Mouse (Mus musculus) testis, adult 2 months (tissue): ENCODE results near the gene Epas1. TPM values are rescaled to one million over a fixed set of nuclear protein-coding genes. Genes with fewer than 3 reads are reported as not detected.

Source experiments
- H3K27ac ChIP-seq: fragments of 200-500 bp; 2 replicates; pipeline ENCODE4 v1.5.1; 2012; ENCODE audit warnings: low read depth, low read length; ENCODE audit not compliant: control insufficient read depth, insufficient read depth
- H3K27me3 ChIP-seq: fragments of 200-500 bp; 2 replicates; pipeline ENCODE4 v1.6.1; 2012; ENCODE audit warnings: mild to moderate bottlenecking, low read length, moderate library complexity; ENCODE audit not compliant: control insufficient read depth, insufficient read depth
- H3K36me3 ChIP-seq: fragments of 200-500 bp; 2 replicates; pipeline ENCODE4 v1.6.1; 2012; ENCODE audit warnings: mild to moderate bottlenecking, low read length; ENCODE audit not compliant: control insufficient read depth, insufficient read depth
- H3K4me1 ChIP-seq: fragments of 200-500 bp; 2 replicates; pipeline ENCODE4 v1.6.1; 2012; ENCODE audit warnings: low read length; ENCODE audit not compliant: control insufficient read depth, insufficient read depth
- H3K4me3 ChIP-seq: fragments of 200-500 bp; 2 replicates; pipeline ENCODE4 v1.5.1; 2012; ENCODE audit warnings: low read depth, mild to moderate bottlenecking, low read length, moderate library complexity, mixed read lengths; ENCODE audit not compliant: control insufficient read depth
- CTCF ChIP-seq: fragments of 200-500 bp; IDR thresholded peaks from 2 replicates; pipeline ENCODE4 v1.5.1; 2012; ENCODE audit warnings: low read depth, mild to moderate bottlenecking, inconsistent platforms, low read length, moderate library complexity; ENCODE audit not compliant: control insufficient read depth, insufficient read depth, insufficient replicate concordance
- POLR2A ChIP-seq: fragments of 200-500 bp; IDR thresholded peaks from 2 replicates; pipeline ENCODE4 v1.6.1; 2012; ENCODE audit warnings: low read depth, mild to moderate bottlenecking, inconsistent platforms, low read length, moderate library complexity; ENCODE audit not compliant: control insufficient read depth
- polyA plus RNA-seq: library from polyadenylated mRNA; depleted of rRNA; stranded (reverse); fragments of >200 nt; gene quantifications from 2 replicates; pipeline ENCODE4 v1.2.3, GENCODE M21; 2012

Epas1 gene
- polyA plus RNA-seq, 1 experiment = 15.9 TPM

DNA sequence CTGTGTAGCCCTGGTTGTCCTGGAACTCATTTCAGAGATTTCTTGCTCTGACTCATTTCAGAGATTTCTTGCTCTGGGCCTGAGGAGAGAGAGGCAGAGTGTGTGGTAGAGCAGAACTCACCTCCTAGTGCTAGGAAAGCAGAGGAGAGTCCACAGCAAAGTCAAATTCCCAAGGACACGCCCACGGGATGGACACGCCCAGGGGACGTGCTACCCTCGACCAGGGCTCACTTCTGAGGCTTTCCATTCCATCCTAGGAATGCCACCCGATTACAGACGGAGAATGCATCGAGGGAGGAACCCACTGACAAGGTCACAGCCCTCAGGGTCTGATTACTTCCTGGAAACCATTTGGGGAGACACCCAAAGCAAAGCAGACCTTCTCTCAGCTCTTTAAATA lies 39.9 kb upstream of the Epas1 start:
- H3K27me3 ChIP-seq = no peaks in the 10 kb centered on the region
- H3K27ac ChIP-seq = no peak overlapping the region
- H3K4me3 ChIP-seq = no peak overlapping the region
- no peaks in the 10 kb centered on the region for H3K36me3 ChIP-seq
- no peak for TF ChIP-seq POLR2A
- H3K4me1 ChIP-seq = peaks cover 2% of the 10 kb centered on the region; the same call in 1 of the 2 replicates

GRCm38 (mm10) chr17:86724786-86725415 lies 28.6 kb upstream of the Epas1 start:
- no peaks in the 10 kb centered on the region for H3K27me3 ChIP-seq
- H3K4me3 ChIP-seq = no peak overlapping the region
- H3K36me3 ChIP-seq = no peaks in the 10 kb centered on the region
- no peak overlapping the region for H3K27ac ChIP-seq
- TF ChIP-seq POLR2A = no peak
- TF ChIP-seq CTCF = no peak
- no peaks in the 10 kb centered on the region for H3K4me1 ChIP-seq

DNA sequence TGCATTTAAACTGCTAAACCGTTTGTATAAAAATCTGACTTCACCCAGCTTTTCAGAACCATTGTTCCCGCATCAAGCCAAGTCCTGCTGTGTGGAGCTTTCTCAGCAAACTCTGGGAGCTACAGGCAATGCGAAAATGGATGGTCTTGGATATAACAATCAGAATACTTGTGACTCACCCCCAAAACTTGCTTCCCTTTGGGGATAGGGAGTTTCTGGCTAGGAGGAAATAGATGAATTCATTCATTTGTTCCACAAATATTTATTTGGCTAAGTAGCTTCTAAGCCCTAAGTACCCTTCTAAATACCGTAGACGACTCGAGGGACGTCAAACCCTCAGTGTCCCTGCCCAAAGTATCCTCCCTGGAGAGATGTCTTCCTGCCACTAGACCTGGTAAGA lies 27.0 kb upstream of the Epas1 start:
- H3K4me3 ChIP-seq = no peak overlapping the region
- no peaks in the 10 kb centered on the region for H3K27me3 ChIP-seq
- H3K4me1 ChIP-seq = no peaks in the 10 kb centered on the region
- TF ChIP-seq POLR2A (no peak), CTCF (no peak)
- no peak overlapping the region for H3K27ac ChIP-seq
- H3K36me3 ChIP-seq = no peaks in the 10 kb centered on the region

DNA sequence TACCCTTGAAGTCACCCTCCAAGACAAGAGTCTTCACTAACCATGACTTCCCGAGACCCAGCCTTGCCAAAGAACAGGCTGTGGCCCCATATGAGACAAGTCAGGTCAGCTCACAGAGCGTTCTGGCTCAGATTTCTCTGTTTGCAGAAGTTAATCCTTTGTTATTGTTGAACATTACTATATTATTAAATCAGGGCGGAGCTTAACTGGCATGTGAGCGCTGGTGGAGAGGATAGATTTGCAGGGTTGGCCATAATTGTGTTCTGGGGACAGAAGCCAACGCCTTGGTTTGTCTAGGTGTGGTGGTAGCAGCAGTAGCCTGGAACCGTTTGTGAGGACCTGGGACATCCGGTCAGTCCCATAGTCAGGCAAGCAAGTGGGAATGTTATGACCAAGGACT lies 26.5 kb upstream of the Epas1 start:
- no peaks in the 10 kb centered on the region for H3K27me3 ChIP-seq
- H3K4me1 ChIP-seq = no peaks in the 10 kb centered on the region
- H3K4me3 ChIP-seq = no peak overlapping the region
- no peak for TF ChIP-seq POLR2A
- TF ChIP-seq CTCF = no peak
- H3K36me3 ChIP-seq = no peaks in the 10 kb centered on the region
- no peak overlapping the region for H3K27ac ChIP-seq

- Histone ChIP-seq H3K27me3 (no peaks in the 10 kb centered on the region), H3K36me3 (no peaks in the 10 kb centered on the region), H3K4me3 (no peak overlapping the region), H3K27ac (no peak overlapping the region), H3K4me1 (no peaks in the 10 kb centered on the region)
- no peak for TF ChIP-seq POLR2A
- TF ChIP-seq CTCF = no peak
Observed at GRCm38 (mm10) chr17:86731273-86731672, 22.2 kb upstream of the Epas1 start.

DNA sequence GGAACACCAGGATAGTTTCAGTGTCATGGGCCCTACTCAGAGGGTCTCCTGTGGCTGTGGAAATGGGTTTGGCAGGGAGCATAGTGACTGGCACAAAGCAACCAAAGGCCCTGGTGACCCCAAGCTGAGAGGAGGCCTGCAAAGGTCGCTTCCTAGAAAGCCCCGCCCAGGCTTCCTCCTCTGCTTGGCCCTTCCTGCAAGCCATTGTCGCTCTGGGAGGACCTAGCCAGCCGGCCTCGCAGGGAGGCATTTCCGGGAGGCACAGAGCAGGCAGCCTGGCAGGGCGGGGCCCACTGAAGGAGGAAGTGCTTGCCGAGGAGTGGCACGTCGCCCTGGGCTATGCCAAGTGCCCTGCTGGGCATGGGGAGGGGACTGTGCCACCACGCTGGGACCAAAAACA lies 21.5 kb upstream of the Epas1 start:
- TF ChIP-seq CTCF (no peak), POLR2A (no peak)
- Histone ChIP-seq H3K36me3 (no peaks in the 10 kb centered on the region), H3K27me3 (no peaks in the 10 kb centered on the region), H3K4me1 (no peaks in the 10 kb centered on the region), H3K4me3 (no peak overlapping the region), H3K27ac (no peak overlapping the region)

GRCm38 (mm10) chr17:86732522-86732921 lies 21.0 kb upstream of the Epas1 start:
- Histone ChIP-seq H3K4me3 (no peak overlapping the region), H3K27me3 (no peaks in the 10 kb centered on the region), H3K27ac (no peak overlapping the region), H3K36me3 (no peaks in the 10 kb centered on the region), H3K4me1 (no peaks in the 10 kb centered on the region)
- no peak for TF ChIP-seq POLR2A
- no peak for TF ChIP-seq CTCF

DNA sequence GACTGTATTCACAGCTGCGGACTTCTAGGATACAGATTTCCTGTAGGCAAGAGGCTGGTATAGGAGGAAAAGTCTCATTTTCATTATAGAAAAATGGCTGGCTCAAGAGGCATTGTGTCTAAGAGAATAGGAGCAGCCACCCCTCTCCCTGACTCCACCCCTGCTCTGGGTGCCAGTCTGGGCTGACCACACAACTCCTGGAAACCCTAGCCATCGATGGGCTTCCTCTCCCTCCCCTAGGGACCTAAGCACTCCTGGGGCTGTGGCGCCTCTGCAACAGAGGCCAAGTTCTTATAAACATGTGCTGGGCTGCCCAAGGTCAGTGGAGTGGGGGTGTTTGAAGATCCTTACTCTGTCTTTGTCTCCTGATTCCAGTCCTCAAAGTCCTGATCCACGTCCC lies 19.9 kb upstream of the Epas1 start:
- H3K27me3 ChIP-seq = no peaks in the 10 kb centered on the region
- no peak for TF ChIP-seq CTCF
- no peak for TF ChIP-seq POLR2A
- no peaks in the 10 kb centered on the region for H3K4me1 ChIP-seq
- no peak overlapping the region for H3K27ac ChIP-seq
- no peaks in the 10 kb centered on the region for H3K36me3 ChIP-seq
- H3K4me3 ChIP-seq = no peak overlapping the region
